Mouse (Mus musculus): ENCODE data around the gene Ddx39. TPM values are rescaled to one million over a fixed set of nuclear protein-coding genes. Genes with fewer than 3 reads are reported as not detected.
A peak's percentile ranks its signal among the peaks of the same experiment; 100 is the strongest.

Ddx39 gene
- polyA plus RNA-seq (2014; fragmentation: Nextera tagmentation; extraction: Ambion mirVana) = 114 and 119 TPM in 2 replicates

- Histone ChIP-seq H3K4me3 (ENCODE audit: control insufficient read depth in 1 of 2, insufficient read depth in 1 of 2, low read depth in 1 of 2, low read length in 2 of 2) (peak within 1 kb of the TSS; percentile 87 to 96), H3K36me3 (ENCODE audit: control insufficient read depth, insufficient read depth, low read length) (peaks cover 12% of the 10 kb centered on the region), H3K27me3 (ENCODE audit: control insufficient read depth, insufficient read depth, low read length) (no peaks in the 10 kb centered on the region), H3K4me1 (ENCODE audit: control insufficient read depth in 2 of 2, insufficient read depth in 2 of 2, low read length in 2 of 2) (peaks cover 8 to 17% of the 10 kb centered on the region in 2 experiments), H3K9ac (ENCODE audit: low read length) (peak within 1 kb of the TSS; percentile 89), H3K27ac (replicated peaks in 1 of 2; ENCODE audit: control insufficient read depth in 1 of 2, insufficient read depth in 1 of 2, low read depth in 2 of 2, low read length in 2 of 2) (peak within 1 kb of the TSS; percentile 90 to 92), H3K9me3 (ENCODE audit: control insufficient read depth, low read length) (no peaks in the 10 kb centered on the region), H3K4me2 (ENCODE audit: low read length) (peak within 1 kb of the TSS; percentile 94)
- peak; percentile 99 for ATAC-seq (ENCODE audit: insufficient number of reproducible peaks, insufficient read depth, low FRiP score, low read depth)
- 0% methylated on average over 63 of the region's 63 CpGs for WGBS
These were observed at the start of gene Ddx39 for GRCm38 (mm10) chr8:83715031-83715690. Gene Ddx39, plus strand, starts transcription at chr8:83715177.

DNA sequence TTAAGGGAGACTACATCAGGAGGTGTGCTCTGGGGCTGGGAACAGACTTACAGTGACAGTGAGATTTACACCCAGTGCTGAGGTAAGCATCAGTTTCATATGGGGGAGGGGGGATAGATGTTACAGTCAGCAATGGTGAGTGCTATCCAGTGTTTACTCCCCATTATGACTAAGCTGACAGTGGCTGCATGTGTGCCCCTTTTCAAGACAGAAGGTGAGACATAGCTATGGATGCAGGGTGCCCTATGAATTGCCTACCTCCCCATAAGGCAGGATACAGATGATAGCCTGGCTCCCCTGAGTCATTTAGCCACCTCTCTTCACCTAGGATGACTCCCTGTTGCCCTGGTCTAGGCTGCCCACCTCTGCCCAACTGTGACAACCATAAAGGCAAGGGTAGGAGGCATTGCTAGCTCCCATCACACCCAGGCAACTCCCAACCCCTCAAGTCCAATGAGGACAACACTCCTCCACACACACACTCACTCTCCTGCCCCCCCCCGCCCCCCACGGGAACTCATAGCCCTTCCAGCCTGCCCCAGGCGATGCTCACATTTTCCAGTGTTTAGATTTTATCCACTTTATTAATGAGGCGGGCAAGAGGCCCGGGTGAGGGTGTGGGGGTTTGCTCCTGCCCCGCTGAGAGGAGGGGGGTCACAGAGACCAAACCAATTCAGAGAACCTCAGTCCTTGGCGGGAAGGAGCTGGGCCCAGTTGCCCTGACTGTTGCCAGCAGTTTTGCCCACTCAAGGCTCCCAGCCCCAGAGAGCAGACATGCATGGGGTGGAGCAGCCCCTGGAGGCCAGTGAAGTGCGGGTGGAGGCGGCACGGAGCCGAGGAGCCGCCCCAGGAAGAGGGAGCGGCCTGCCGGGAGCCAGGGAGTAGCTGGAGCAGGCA lies 48.8 kb upstream of the Ddx39 start, which contains the start of gene Ptger1:
Gene Ptger1, plus strand, starts transcription at position 710 of the 897 bp plus-strand sequence.
- Histone ChIP-seq H3K27me3 (ENCODE audit: control insufficient read depth, insufficient read depth, low read length) (peaks cover 7% of the 10 kb centered on the region; the same call in 1 of the 2 replicates), H3K4me2 (ENCODE audit: low read length) (no peak within 1 kb of the TSS), H3K27ac (replicated peaks in 1 of 2; ENCODE audit: control insufficient read depth in 1 of 2, insufficient read depth in 1 of 2, low read depth in 2 of 2, low read length in 2 of 2) (0 out of 4 replicates have a peak within 1 kb of the TSS, but pooled peaks of 1 of the 2 experiments have one; percentile 21), H3K4me3 (ENCODE audit: control insufficient read depth in 1 of 2, insufficient read depth in 1 of 2, low read depth in 1 of 2, low read length in 2 of 2) (no peak within 1 kb of the TSS), H3K36me3 (ENCODE audit: control insufficient read depth, insufficient read depth, low read length) (peaks cover 44% of the 10 kb centered on the region), H3K9ac (ENCODE audit: low read length) (peak within 1 kb of the TSS; percentile 28; the same call in 1 of the 2 replicates), H3K9me3 (ENCODE audit: control insufficient read depth, low read length) (no peaks in the 10 kb centered on the region), H3K4me1 (ENCODE audit: control insufficient read depth in 2 of 2, insufficient read depth in 2 of 2, low read length in 2 of 2) (peaks cover 34 to 46% of the 10 kb centered on the region in 2 experiments)
- WGBS = 25% methylated on average over 14 of the region's 14 CpGs
- 0 out of 2 replicates have a peak, but pooled peaks have one; percentile 13 for ATAC-seq (ENCODE audit: insufficient number of reproducible peaks, insufficient read depth, low FRiP score, low read depth)

DNA sequence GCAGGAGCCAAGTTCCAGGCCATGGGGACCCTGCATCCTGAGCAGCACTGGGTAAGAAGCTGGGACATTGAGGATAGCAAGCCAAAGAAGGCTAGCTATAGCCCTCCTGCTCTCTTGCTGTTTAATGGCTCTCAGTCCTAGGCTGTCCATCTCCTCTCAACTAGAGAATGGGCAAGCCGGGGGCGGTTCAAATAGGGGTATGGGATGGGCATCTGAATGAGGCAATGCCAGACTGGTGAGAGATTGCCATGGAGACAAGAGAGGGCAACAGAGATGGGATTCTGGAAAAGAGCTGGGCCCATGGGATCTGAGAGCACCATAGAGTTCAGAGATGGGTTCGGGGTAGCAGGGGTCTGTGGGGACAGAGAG lies 48.1 kb upstream of the Ddx39 start:
- Histone ChIP-seq H3K4me2 (ENCODE audit: low read length) (no peak overlapping the region), H3K4me3 (ENCODE audit: control insufficient read depth in 1 of 2, insufficient read depth in 1 of 2, low read depth in 1 of 2, low read length in 2 of 2) (no peak overlapping the region), H3K4me1 (ENCODE audit: control insufficient read depth in 2 of 2, insufficient read depth in 2 of 2, low read length in 2 of 2) (peaks cover 29 to 40% of the 10 kb centered on the region in 2 experiments), H3K27ac (replicated peaks in 1 of 2; ENCODE audit: control insufficient read depth in 1 of 2, insufficient read depth in 1 of 2, low read depth in 2 of 2, low read length in 2 of 2) (no peak overlapping the region), H3K9ac (ENCODE audit: low read length) (0 out of 2 replicates have a peak overlapping the region, but pooled peaks have one; percentile 28), H3K36me3 (ENCODE audit: control insufficient read depth, insufficient read depth, low read length) (peaks cover 50% of the 10 kb centered on the region), H3K9me3 (ENCODE audit: control insufficient read depth, low read length) (no peaks in the 10 kb centered on the region), H3K27me3 (ENCODE audit: control insufficient read depth, insufficient read depth, low read length) (peaks cover 7% of the 10 kb centered on the region; the same call in 1 of the 2 replicates)
- WGBS = 87% methylated on average over 3 of the region's 3 CpGs
- ATAC-seq (ENCODE audit: insufficient number of reproducible peaks, insufficient read depth, low FRiP score, low read depth) = no peak

- Histone ChIP-seq H3K4me3 (ENCODE audit: control insufficient read depth in 1 of 2, insufficient read depth in 1 of 2, low read depth in 1 of 2, low read length in 2 of 2) (no peak overlapping the region), H3K4me2 (ENCODE audit: low read length) (peak overlapping the region; percentile 81; the same call in 1 of the 2 replicates), H3K36me3 (ENCODE audit: control insufficient read depth, insufficient read depth, low read length) (peaks cover 57% of the 10 kb centered on the region), H3K9me3 (ENCODE audit: control insufficient read depth, low read length) (no peaks in the 10 kb centered on the region), H3K4me1 (ENCODE audit: control insufficient read depth in 2 of 2, insufficient read depth in 2 of 2, low read length in 2 of 2) (peaks cover 24 to 33% of the 10 kb centered on the region in 2 experiments), H3K27ac (replicated peaks in 1 of 2; ENCODE audit: control insufficient read depth in 1 of 2, insufficient read depth in 1 of 2, low read depth in 2 of 2, low read length in 2 of 2) (no peak overlapping the region), H3K27me3 (ENCODE audit: control insufficient read depth, insufficient read depth, low read length) (peaks cover 7% of the 10 kb centered on the region; the same call in 1 of the 2 replicates), H3K9ac (ENCODE audit: low read length) (no peak overlapping the region)
- ATAC-seq (ENCODE audit: insufficient number of reproducible peaks, insufficient read depth, low FRiP score, low read depth) = no peak
- WGBS = 75% methylated on average over 10 of the region's 10 CpGs
These were observed 47.5 kb upstream of the Ddx39 start for GRCm38 (mm10) chr8:83667526-83667925.

- Histone ChIP-seq H3K27ac (replicated peaks in 1 of 2; ENCODE audit: control insufficient read depth in 1 of 2, insufficient read depth in 1 of 2, low read depth in 2 of 2, low read length in 2 of 2) (0 out of 4 replicates have a peak overlapping the region, but pooled peaks of 1 of the 2 experiments have one; percentile 33), H3K9me3 (ENCODE audit: control insufficient read depth, low read length) (no peaks in the 10 kb centered on the region), H3K36me3 (ENCODE audit: control insufficient read depth, insufficient read depth, low read length) (peaks cover 60% of the 10 kb centered on the region), H3K4me3 (ENCODE audit: control insufficient read depth in 1 of 2, insufficient read depth in 1 of 2, low read depth in 1 of 2, low read length in 2 of 2) (peak overlapping the region; percentile 35 to 40), H3K4me1 (ENCODE audit: control insufficient read depth in 2 of 2, insufficient read depth in 2 of 2, low read length in 2 of 2) (peaks cover 20 to 28% of the 10 kb centered on the region in 2 experiments; a peak in 3 of 4 replicates), H3K4me2 (ENCODE audit: low read length) (peak overlapping the region; percentile 81), H3K27me3 (ENCODE audit: control insufficient read depth, insufficient read depth, low read length) (peaks cover 7% of the 10 kb centered on the region; the same call in 1 of the 2 replicates), H3K9ac (ENCODE audit: low read length) (peak overlapping the region; percentile 56)
- 21% methylated on average over 80 of the region's 80 CpGs for WGBS
- no peak; the same call in 1 of the 2 replicates for ATAC-seq (ENCODE audit: insufficient number of reproducible peaks, insufficient read depth, low FRiP score, low read depth)
These were observed 46.7 kb upstream of the Ddx39 start for GRCm38 (mm10) chr8:83668010-83668916.

DNA sequence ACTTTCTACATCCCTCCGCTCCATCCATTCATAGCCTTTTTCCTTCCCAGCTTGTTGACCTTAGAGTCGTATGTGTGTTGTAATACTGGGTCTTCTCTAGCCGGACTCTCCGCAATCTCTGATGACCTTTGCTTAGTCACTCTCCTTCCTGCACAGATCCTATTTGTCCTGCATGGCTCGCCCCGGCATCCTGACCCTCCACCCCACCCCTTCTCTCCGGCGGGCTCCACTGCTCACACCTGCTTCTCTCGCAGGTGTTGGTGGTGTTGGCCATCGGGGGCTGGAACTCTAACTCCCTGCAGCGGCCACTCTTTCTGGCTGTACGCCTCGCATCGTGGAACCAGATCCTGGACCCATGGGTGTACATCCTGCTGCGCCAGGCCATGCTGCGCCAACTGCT lies 46.0 kb upstream of the Ddx39 start:
- Histone ChIP-seq H3K4me1 (ENCODE audit: control insufficient read depth in 2 of 2, insufficient read depth in 2 of 2, low read length in 2 of 2) (peaks cover 20 to 28% of the 10 kb centered on the region in 2 experiments; a peak in 3 of 4 replicates), H3K27me3 (ENCODE audit: control insufficient read depth, insufficient read depth, low read length) (peaks cover 7% of the 10 kb centered on the region; the same call in 1 of the 2 replicates), H3K9me3 (ENCODE audit: control insufficient read depth, low read length) (no peaks in the 10 kb centered on the region), H3K4me3 (ENCODE audit: control insufficient read depth in 1 of 2, insufficient read depth in 1 of 2, low read depth in 1 of 2, low read length in 2 of 2) (no peak overlapping the region), H3K4me2 (ENCODE audit: low read length) (peak overlapping the region; percentile 81), H3K36me3 (ENCODE audit: control insufficient read depth, insufficient read depth, low read length) (peaks cover 60% of the 10 kb centered on the region), H3K9ac (ENCODE audit: low read length) (no peak overlapping the region), H3K27ac (replicated peaks in 1 of 2; ENCODE audit: control insufficient read depth in 1 of 2, insufficient read depth in 1 of 2, low read depth in 2 of 2, low read length in 2 of 2) (no peak overlapping the region)
- no peak for ATAC-seq (ENCODE audit: insufficient number of reproducible peaks, insufficient read depth, low FRiP score, low read depth)
- WGBS = 75% methylated on average over 16 of the region's 16 CpGs
